Mouse (Mus musculus): Measurements from ENCODE around the gene Abtb2. TPM values are rescaled to one million over a fixed set of nuclear protein-coding genes. Genes with fewer than 3 reads are reported as not detected.

Abtb2 gene
- polyA plus RNA-seq, 1 experiment: 4.0 TPM

DNA sequence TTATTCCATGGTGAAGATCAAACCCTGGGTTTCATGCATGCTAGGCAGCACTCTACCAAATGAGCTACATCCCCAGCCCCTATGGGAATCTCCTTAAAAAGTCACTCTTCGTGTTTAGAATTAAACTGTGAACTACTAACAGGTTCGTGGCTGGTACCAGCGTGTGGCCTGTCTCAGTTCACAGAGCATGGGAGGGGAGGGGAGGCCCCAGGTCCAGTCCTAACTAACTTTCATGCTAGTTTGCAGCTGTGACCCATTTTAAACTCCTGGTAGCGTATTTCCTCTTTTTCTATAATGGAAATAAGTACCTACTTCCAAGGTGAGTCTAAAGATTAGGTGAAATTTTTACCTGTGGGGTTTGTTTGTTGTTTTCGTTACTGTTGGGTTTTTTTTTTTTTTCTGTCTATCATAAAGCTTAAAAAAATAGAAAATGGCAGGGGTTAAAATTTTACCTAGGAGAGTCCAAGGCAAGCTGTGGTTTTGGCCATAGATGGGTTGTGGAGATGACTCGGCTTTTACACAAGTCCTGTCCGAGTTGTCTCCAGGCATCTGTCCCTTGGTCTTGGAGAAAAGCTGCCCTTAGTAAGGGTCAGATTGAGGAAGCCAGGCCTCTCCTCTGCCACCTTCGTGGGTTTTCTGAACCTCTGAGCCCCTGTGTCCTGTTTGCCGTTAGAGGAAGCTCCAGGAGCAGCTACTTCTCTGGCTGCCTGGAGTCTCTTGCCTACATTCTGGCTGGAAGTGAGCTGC is 114.4 kb downstream of the Abtb2 start:
- TF ChIP-seq MYOG (IDR thresholded peaks at IDR 0.05; ENCODE audit: control insufficient read depth, extremely low read depth, insufficient read length) (no peak), MAX (IDR thresholded peaks at IDR 0.05) (no peak), MYOD1 (IDR thresholded peaks at IDR 0.05; ENCODE audit: control insufficient read depth, insufficient read length, low read depth) (no peak), FOSL1 (IDR thresholded peaks at IDR 0.05; ENCODE audit: insufficient read depth, low read length, poor library complexity, severe bottlenecking) (no peak), CEBPB (IDR thresholded peaks at IDR 0.05; ENCODE audit: low read depth) (no peak), CTCF (IDR thresholded peaks at IDR 0.05; ENCODE audit: control insufficient read depth, insufficient read depth, insufficient read length) (no peak), USF1 (IDR thresholded peaks at IDR 0.05; ENCODE audit: low read depth) (no peak)
- Histone ChIP-seq H3ac (ENCODE audit: control insufficient read depth, insufficient read length, low read depth) (no peak overlapping the region), H3K27me3 (ENCODE audit: control insufficient read depth, insufficient read depth, insufficient read length) (no peaks in the 10 kb centered on the region), H3K4me3 (ENCODE audit: insufficient read depth, poor library complexity, severe bottlenecking) (no peak overlapping the region), H3K79me2 (ENCODE audit: control insufficient read depth, insufficient read depth) (no peaks in the 10 kb centered on the region), H3K79me3 (ENCODE audit: low read depth) (no peaks in the 10 kb centered on the region), H3K36me3 (ENCODE audit: control insufficient read depth, insufficient read depth) (no peaks in the 10 kb centered on the region)

DNA sequence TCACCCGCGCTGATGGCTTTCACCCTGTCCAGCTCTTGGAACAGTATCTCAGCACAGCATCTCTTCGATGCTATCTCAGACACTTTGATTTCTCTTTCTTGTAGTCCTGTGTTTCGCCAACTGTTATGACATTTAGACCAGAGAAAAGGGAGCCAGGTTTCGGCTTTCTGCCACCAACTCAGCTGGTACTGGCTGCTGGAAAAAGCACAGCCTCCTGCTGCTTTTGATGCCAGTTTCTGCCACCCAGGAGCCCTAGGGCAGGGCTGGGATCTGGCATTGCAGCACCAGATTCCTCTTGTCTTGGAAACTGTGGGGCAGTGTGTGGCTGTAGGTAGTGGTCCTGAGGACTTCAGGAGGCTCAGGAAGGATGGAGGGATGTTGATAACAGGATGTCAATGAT is 115.0 kb downstream of the Abtb2 start:
- no peaks in the 10 kb centered on the region for H3K27me3 ChIP-seq (ENCODE audit: control insufficient read depth, insufficient read depth, insufficient read length)
- H3ac ChIP-seq (ENCODE audit: control insufficient read depth, insufficient read length, low read depth): no peak overlapping the region
- H3K4me3 ChIP-seq (ENCODE audit: insufficient read depth, poor library complexity, severe bottlenecking): no peak overlapping the region
- no peak for TF ChIP-seq CEBPB (IDR thresholded peaks at IDR 0.05; ENCODE audit: low read depth)
- TF ChIP-seq CTCF (IDR thresholded peaks at IDR 0.05; ENCODE audit: control insufficient read depth, insufficient read depth, insufficient read length): no peak
- TF ChIP-seq MYOG (IDR thresholded peaks at IDR 0.05; ENCODE audit: control insufficient read depth, extremely low read depth, insufficient read length): no peak
- TF ChIP-seq USF1 (IDR thresholded peaks at IDR 0.05; ENCODE audit: low read depth): no peak
- no peak for TF ChIP-seq FOSL1 (IDR thresholded peaks at IDR 0.05; ENCODE audit: insufficient read depth, low read length, poor library complexity, severe bottlenecking)
- TF ChIP-seq MAX (IDR thresholded peaks at IDR 0.05): no peak
- no peak for TF ChIP-seq MYOD1 (IDR thresholded peaks at IDR 0.05; ENCODE audit: control insufficient read depth, insufficient read length, low read depth)
- no peaks in the 10 kb centered on the region for H3K79me3 ChIP-seq (ENCODE audit: low read depth)
- H3K79me2 ChIP-seq (ENCODE audit: control insufficient read depth, insufficient read depth): no peaks in the 10 kb centered on the region
- H3K36me3 ChIP-seq (ENCODE audit: control insufficient read depth, insufficient read depth): no peaks in the 10 kb centered on the region

DNA sequence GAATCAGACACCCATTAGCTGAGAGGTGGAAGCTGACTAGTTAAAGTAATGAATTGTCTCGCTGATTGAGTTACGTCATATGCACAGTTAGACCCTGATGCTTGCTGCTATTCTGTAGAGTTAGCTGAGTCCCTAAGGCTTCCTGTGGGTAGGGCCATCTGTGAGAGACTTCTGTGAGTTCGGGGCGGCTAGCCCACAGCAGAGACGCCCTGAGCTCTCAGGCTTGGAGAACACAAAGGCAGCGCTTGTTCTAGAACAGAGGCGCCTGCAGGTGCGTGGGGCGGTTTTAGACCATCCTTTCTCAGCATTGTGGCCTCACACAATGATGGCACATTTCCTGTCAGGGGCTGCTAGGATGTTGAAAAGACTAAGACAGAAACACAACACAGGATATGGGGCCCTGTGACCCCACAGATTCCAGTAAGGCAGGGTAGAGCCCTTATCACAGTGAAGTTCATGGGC is 116.2 kb downstream of the Abtb2 start:
- no peak overlapping the region for H3K4me3 ChIP-seq (ENCODE audit: insufficient read depth, poor library complexity, severe bottlenecking)
- H3K79me2 ChIP-seq (ENCODE audit: control insufficient read depth, insufficient read depth): no peaks in the 10 kb centered on the region
- H3ac ChIP-seq (ENCODE audit: control insufficient read depth, insufficient read length, low read depth): no peak overlapping the region
- no peak for TF ChIP-seq FOSL1 (IDR thresholded peaks at IDR 0.05; ENCODE audit: insufficient read depth, low read length, poor library complexity, severe bottlenecking)
- no peak for TF ChIP-seq USF1 (IDR thresholded peaks at IDR 0.05; ENCODE audit: low read depth)
- H3K27me3 ChIP-seq (ENCODE audit: control insufficient read depth, insufficient read depth, insufficient read length): no peaks in the 10 kb centered on the region
- no peaks in the 10 kb centered on the region for H3K79me3 ChIP-seq (ENCODE audit: low read depth)
- H3K36me3 ChIP-seq (ENCODE audit: control insufficient read depth, insufficient read depth): no peaks in the 10 kb centered on the region

DNA sequence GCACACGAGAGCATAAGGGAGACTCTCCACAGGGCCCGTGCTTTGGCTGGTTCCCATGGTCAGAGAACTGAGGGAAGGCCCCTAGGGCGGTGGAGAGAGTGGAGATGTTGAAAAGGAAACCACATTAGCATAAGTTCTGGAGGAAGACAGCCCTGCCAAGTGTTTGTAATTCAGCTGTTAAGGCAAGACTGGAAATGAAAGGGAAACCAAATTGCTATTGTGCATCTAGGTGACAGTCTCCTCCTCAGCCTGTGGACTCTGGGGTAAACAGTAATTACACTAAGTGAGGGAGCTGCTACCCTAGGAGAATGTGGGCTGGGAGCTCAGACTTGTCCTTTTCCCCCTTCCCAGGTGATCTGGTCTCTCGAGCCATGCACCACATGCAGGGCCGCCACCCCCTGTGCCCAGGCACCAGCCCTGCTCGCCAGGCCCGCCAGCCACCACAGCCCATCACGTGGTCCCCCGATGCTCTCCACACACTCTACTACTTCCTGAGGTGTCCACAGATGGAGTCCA is 116.9 kb downstream of the Abtb2 start:
- Histone ChIP-seq H3K27me3 (ENCODE audit: control insufficient read depth, insufficient read depth, insufficient read length) (no peaks in the 10 kb centered on the region), H3K79me2 (ENCODE audit: control insufficient read depth, insufficient read depth) (no peaks in the 10 kb centered on the region), H3K79me3 (ENCODE audit: low read depth) (no peaks in the 10 kb centered on the region), H3ac (ENCODE audit: control insufficient read depth, insufficient read length, low read depth) (no peak overlapping the region), H3K36me3 (ENCODE audit: control insufficient read depth, insufficient read depth) (peaks cover 3% of the 10 kb centered on the region), H3K4me3 (ENCODE audit: insufficient read depth, poor library complexity, severe bottlenecking) (no peak overlapping the region)
- no peak for TF ChIP-seq MYOD1 (IDR thresholded peaks at IDR 0.05; ENCODE audit: control insufficient read depth, insufficient read length, low read depth)
- TF ChIP-seq CEBPB (IDR thresholded peaks at IDR 0.05; ENCODE audit: low read depth): no peak
- TF ChIP-seq FOSL1 (IDR thresholded peaks at IDR 0.05; ENCODE audit: insufficient read depth, low read length, poor library complexity, severe bottlenecking): no peak
- no peak for TF ChIP-seq CTCF (IDR thresholded peaks at IDR 0.05; ENCODE audit: control insufficient read depth, insufficient read depth, insufficient read length)
- TF ChIP-seq USF1 (IDR thresholded peaks at IDR 0.05; ENCODE audit: low read depth): no peak
- TF ChIP-seq MAX (IDR thresholded peaks at IDR 0.05): no peak
- TF ChIP-seq MYOG (IDR thresholded peaks at IDR 0.05; ENCODE audit: control insufficient read depth, extremely low read depth, insufficient read length): no peak

DNA sequence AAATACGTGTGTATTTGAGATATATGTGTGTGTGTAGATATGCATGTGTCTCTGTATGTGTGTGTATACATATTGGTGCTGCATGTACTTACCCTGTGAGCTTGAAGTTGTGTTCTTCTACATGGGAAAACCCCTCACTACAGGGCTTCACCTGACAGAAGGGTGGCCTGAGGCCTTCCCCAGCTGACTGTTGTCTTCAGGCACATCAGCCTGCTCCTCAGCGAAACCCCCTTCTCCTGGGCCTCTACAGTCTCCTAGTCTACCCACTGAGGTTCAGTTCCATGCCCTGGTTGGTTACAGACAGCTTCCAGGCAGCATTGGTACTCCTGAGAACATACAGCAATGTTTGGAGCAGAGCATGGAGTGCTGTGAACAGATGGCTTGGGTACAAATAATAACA is 118.3 kb downstream of the Abtb2 start:
- TF ChIP-seq MYOG (IDR thresholded peaks at IDR 0.05; ENCODE audit: control insufficient read depth, extremely low read depth, insufficient read length) (no peak), FOSL1 (IDR thresholded peaks at IDR 0.05; ENCODE audit: insufficient read depth, low read length, poor library complexity, severe bottlenecking) (no peak), MAX (IDR thresholded peaks at IDR 0.05) (no peak), CEBPB (IDR thresholded peaks at IDR 0.05; ENCODE audit: low read depth) (no peak), CTCF (IDR thresholded peaks at IDR 0.05; ENCODE audit: control insufficient read depth, insufficient read depth, insufficient read length) (no peak), USF1 (IDR thresholded peaks at IDR 0.05; ENCODE audit: low read depth) (no peak), MYOD1 (IDR thresholded peaks at IDR 0.05; ENCODE audit: control insufficient read depth, insufficient read length, low read depth) (no peak)
- H3K36me3 ChIP-seq (ENCODE audit: control insufficient read depth, insufficient read depth): peaks cover 3% of the 10 kb centered on the region
- no peaks in the 10 kb centered on the region for H3K27me3 ChIP-seq (ENCODE audit: control insufficient read depth, insufficient read depth, insufficient read length)
- no peak overlapping the region for H3K4me3 ChIP-seq (ENCODE audit: insufficient read depth, poor library complexity, severe bottlenecking)
- H3ac ChIP-seq (ENCODE audit: control insufficient read depth, insufficient read length, low read depth): no peak overlapping the region
- H3K79me2 ChIP-seq (ENCODE audit: control insufficient read depth, insufficient read depth): no peaks in the 10 kb centered on the region
- H3K79me3 ChIP-seq (ENCODE audit: low read depth): no peaks in the 10 kb centered on the region

All from C2C12 (cell line).